Mouse (Mus musculus) kidney, adult 9 months (tissue): ENCODE measurements at regions not wholly inside any gene's neighbourhood (a gene's known extent, or its start where the extent isn't known, plus 50 kb on each side); places are given as distances from the start of the nearest gene placed in this dataset.
A peak's percentile ranks its signal among the peaks of the same experiment; 100 is the strongest.

ENCODE experiments used
- DNase-seq: peaks from one replicate; pipeline ENCODE4 v3.0.0; 2022

DNA sequence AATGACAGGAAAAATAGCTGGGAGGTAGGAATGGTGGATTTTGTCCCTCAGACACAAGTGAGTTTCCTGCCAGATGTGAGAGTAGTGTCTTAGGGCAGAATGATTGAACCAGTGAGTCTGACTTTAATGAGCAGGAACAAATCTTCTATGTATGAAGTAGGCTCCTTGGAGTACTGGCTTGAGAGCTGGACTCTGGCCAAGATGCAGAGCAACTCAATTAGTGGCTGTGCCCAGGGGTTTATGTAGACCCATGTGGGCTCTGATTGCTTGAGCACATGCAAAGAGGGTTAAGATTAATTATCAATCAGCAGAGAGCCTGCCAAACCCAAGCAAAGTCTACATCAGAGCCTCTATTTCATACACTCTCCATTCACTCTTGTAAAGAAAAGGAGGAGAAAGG is 92.9 kb upstream of the Htr1b start:
- DNase-seq, result peak; percentile 33

DNA sequence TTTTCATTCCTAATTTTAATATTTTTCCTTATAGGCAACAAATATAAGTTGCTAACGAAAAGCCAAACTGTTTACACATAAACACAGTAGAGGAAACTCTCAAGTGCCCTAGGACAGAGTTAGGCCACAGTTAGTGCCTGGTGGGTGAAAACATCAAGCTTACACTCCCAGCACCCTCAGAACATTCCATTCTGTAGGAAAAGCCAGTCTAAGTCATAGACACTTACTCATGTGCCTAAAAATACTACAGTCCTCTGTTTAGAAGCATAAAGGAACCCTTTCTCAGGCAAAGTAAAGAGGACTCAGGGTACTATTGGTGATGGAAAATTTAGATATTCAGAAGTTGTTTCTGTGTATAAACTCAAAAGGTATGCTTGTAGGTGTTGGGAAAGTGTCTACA is 86.5 kb upstream of the Htr1b start:
- no peak for DNase-seq

DNA sequence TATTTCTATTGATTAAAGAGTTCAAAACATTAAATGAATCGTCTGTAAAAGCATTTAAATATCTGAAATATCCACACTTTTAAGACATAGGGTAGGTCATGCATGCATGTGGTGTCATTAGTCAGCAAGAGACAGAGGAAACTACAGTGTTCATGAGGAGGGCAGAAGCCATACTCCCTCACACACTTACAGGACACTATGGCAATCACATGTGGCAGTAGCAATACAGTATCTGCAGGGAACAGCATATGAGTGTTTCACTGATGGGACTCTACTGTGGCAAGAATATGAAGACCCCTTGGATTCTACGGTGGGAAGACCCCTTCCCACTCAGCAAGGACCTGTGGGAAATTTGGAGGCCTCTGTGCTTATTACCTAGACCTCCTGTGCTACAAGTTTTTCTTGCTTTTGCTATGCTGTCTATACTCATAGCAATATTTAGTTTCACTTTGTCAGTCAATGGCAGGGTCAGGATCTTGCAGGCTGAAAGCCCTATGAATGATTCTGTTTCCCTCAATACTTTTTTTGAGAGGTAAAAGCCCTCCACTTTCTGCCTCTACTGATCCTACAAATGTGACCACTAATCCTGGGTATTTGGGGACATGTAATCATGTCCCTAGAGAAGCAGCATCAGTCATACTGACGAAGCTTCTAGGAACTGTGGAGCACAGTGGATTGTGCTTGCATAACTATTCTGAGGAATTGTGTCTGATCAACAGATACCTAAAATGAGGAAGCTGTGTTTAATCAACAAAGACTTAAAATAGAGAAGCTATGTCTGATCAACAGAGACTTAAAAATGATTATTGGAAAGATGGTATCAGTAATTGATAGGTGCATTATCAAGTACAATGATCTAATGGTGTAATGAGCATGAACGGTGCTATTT is 83.6 kb upstream of the Htr1b start:
- DNase-seq, result no peak

DNA sequence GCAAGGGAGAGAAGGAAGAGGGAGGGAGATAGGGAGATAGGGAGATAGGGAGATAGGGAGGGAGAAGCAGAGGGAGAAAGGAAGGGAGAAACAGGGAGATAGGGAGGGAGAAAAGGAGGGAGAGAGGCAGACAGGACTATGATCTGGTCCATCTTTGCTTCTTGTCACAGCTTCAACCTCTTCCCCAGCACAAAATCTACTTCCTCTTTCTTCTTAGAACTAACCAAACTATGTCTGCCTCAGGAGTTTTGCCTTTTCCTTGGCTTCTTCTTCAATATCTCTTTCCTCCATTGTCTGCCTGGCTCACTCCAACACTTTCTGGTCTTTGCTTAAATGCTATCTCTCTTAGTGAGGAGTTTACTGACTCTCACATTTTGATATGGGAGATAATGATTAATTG is 57.7 kb upstream of the Htr1b start:
- DNase-seq, result no peak

DNA sequence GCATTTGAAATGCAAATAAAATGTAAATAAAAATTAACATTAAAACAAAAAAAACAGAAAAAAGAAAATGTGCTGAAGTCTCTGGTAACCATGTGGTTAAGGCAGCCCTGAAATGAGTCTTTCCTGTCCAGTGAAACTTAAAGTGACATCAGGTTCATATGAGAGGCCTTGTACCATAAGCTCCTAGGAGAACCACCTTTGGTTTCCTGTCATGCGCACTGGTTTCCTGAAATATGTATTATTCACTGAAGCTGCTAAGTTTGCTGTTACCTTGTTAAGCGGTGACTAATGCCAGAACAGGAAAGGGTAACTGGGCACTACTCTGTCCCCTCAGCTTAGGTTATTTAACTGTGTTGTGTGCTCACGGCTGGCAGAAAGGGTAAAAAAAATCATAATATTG is 56.1 kb upstream of the Htr1b start:
- no peak for DNase-seq
